Mouse (Mus musculus) heart, embryonic 16.5 days (tissue): ENCODE measurements around the gene Gm21149. TPM values are rescaled to one million over a fixed set of nuclear protein-coding genes. Genes with fewer than 3 reads are reported as not detected.
"Not testable (repeated sequence)": the region's sequence is repeated elsewhere in the genome, so short reads cannot be mapped to it uniquely, and the experiment has no call there.

Experiments used
- ATAC-seq: fragments of 200-750 bp; cut with Nextera tagmentation; replicated peaks from 2 replicates; pipeline ENCODE4 v1.8.0; 2017; ENCODE audit warnings: moderate number of reproducible peaks; ENCODE audit not compliant: insufficient read depth, low FRiP score; ENCODE audit errors: extremely low read depth
- H3K27ac ChIP-seq: fragments of 300-500 bp; sonication (generic); 2 replicates; pipeline ENCODE4 v1.5.1; 2014; ENCODE audit warnings: mild to moderate bottlenecking, low read length, control low read depth, moderate library complexity
- H3K27me3 ChIP-seq: fragments of 300-500 bp; sonication (generic); 2 replicates; pipeline ENCODE4 v1.6.1; 2014; ENCODE audit warnings: low read length, mixed read lengths; ENCODE audit not compliant: control insufficient read depth, insufficient read depth
- H3K36me3 ChIP-seq: fragments of 300-500 bp; sonication (generic); 2 replicates; pipeline ENCODE4 v1.6.1; 2014; ENCODE audit not compliant: control insufficient read depth, insufficient read depth
- H3K4me1 ChIP-seq: fragments of 300-500 bp; sonication (generic); 2 replicates; pipeline ENCODE4 v1.6.1; 2014; ENCODE audit warnings: low read length, mixed read lengths; ENCODE audit not compliant: control insufficient read depth, insufficient read depth
- H3K4me2 ChIP-seq: fragments of 300-500 bp; sonication (generic); 2 replicates; pipeline ENCODE4 v1.6.1; 2014; ENCODE audit warnings: low read depth, mild to moderate bottlenecking, control low read depth, low read length
- H3K4me3 ChIP-seq: fragments of 300-500 bp; sonication (generic); 2 replicates; pipeline ENCODE4 v1.5.1; 2014; ENCODE audit warnings: mild to moderate bottlenecking, control low read depth, low read length
- H3K9ac ChIP-seq: fragments of 300-500 bp; sonication (generic); 2 replicates; pipeline ENCODE4 v1.6.1; 2014; ENCODE audit warnings: low read length, control low read depth
- H3K9me3 ChIP-seq: fragments of 300-500 bp; sonication (generic); replicated peaks from 2 replicates; pipeline ENCODE4 v1.6.1; 2016; ENCODE audit warnings: low read length; ENCODE audit not compliant: control insufficient read depth
- WGBS: fragments of 180-500 bp; shearing (Covaris S2); extraction: QIAGEN DNeasy Blood & Tissue Kit; methylation state at CpG from one replicate; pipeline ENCODE4 v1.1.7; 2014; 5-methylcytosine and 5-hydroxymethylcytosine counted together
- polyA plus RNA-seq: library from polyadenylated mRNA; unstranded; fragments of >200 nt; fragmentation: Nextera tagmentation; extraction: Ambion mirVana; gene quantifications from 2 replicates; pipeline ENCODE4 v1.2.1, GENCODE M21; 2015

The Gm21149 gene
- polyA plus RNA-seq, 1 experiment from 2014 or later = 0.32 TPM

GRCm38 (mm10) chr5:15470141-15470540 lies 6.2 kb downstream of the Gm21149 start:
- H3K9me3 ChIP-seq, H3K27ac ChIP-seq, H3K4me1 ChIP-seq, H3K4me2 ChIP-seq, ATAC-seq, H3K9ac ChIP-seq, H3K27me3 ChIP-seq, H3K36me3 ChIP-seq, H3K4me3 ChIP-seq: not testable (repeated sequence)
- 58% methylated on average over 1 of the region's 1 CpGs for WGBS

GRCm38 (mm10) chr5:15467768-15468167 lies 8.6 kb downstream of the Gm21149 start:
- H3K4me3 ChIP-seq, H3K36me3 ChIP-seq, ATAC-seq, H3K4me1 ChIP-seq, H3K27me3 ChIP-seq, H3K27ac ChIP-seq, H3K9ac ChIP-seq, H3K4me2 ChIP-seq: not testable (repeated sequence)
- 45% methylated on average over 6 of the region's 6 CpGs for WGBS
- H3K9me3 ChIP-seq = peaks cover 12% of the 10 kb centered on the region

GRCm38 (mm10) chr5:15466218-15466617 lies 10.1 kb downstream of the Gm21149 start:
- H3K4me3 ChIP-seq, H3K27ac ChIP-seq, H3K4me1 ChIP-seq, ATAC-seq, H3K9ac ChIP-seq, H3K36me3 ChIP-seq, H3K27me3 ChIP-seq, H3K4me2 ChIP-seq: not testable (repeated sequence)
- peaks cover 15% of the 10 kb centered on the region for H3K9me3 ChIP-seq
- 50% methylated on average over 1 of the region's 1 CpGs for whole genome bisulfite sequencing

GRCm38 (mm10) chr5:15463561-15463960 lies 12.8 kb downstream of the Gm21149 start:
- H3K27ac ChIP-seq, H3K4me2 ChIP-seq, ATAC-seq, H3K9ac ChIP-seq, H3K27me3 ChIP-seq, H3K4me3 ChIP-seq, H3K4me1 ChIP-seq, H3K36me3 ChIP-seq: not testable (repeated sequence)
- H3K9me3 ChIP-seq = peaks cover 21% of the 10 kb centered on the region
- 13% methylated on average over 1 of the region's 2 CpGs for WGBS

- H3K9me3 ChIP-seq = peaks cover 16% of the 10 kb centered on the region
- not testable (repeated sequence) for H3K36me3 ChIP-seq, H3K4me1 ChIP-seq, H3K4me2 ChIP-seq, H3K9ac ChIP-seq, H3K4me3 ChIP-seq, H3K27me3 ChIP-seq, ATAC-seq, H3K27ac ChIP-seq
- WGBS = 52% methylated on average over 8 of the region's 8 CpGs
Measured at GRCm38 (mm10) chr5:15461613-15462012, 14.7 kb downstream of the Gm21149 start.

GRCm38 (mm10) chr5:15457865-15458571 lies 18.3 kb downstream of the Gm21149 start:
- H3K36me3 ChIP-seq, H3K9ac ChIP-seq, H3K4me3 ChIP-seq, H3K4me2 ChIP-seq, H3K4me1 ChIP-seq, H3K27me3 ChIP-seq, H3K27ac ChIP-seq, ATAC-seq: not testable (repeated sequence)
- WGBS = 69% methylated on average over 3 of the region's 5 CpGs
- H3K9me3 ChIP-seq = peaks cover 12% of the 10 kb centered on the region

Other genes starting within 250 kb of the Gm21149 start
- gene Gm21190, start 52.7 kb upstream of the Gm21149 start, polyA plus RNA-seq = not detected in 2 replicates
- 0.25 TPM in 1 of 2 replicates, not detected in the other for gene Gm21083, start 100.8 kb upstream of the Gm21149 start, polyA plus RNA-seq
- not detected in 2 replicates for gene Speer4d, start 142.5 kb upstream of the Gm21149 start, polyA plus RNA-seq
- not detected in 2 replicates for gene 4930572O03Rik, start 180.5 kb upstream of the Gm21149 start, polyA plus RNA-seq
- not detected in 2 replicates for gene Speer4c, start 237.7 kb upstream of the Gm21149 start, polyA plus RNA-seq